Comparison of ENCODE assay signal across 8 mouse cellular contexts in the genomic region with DNA sequence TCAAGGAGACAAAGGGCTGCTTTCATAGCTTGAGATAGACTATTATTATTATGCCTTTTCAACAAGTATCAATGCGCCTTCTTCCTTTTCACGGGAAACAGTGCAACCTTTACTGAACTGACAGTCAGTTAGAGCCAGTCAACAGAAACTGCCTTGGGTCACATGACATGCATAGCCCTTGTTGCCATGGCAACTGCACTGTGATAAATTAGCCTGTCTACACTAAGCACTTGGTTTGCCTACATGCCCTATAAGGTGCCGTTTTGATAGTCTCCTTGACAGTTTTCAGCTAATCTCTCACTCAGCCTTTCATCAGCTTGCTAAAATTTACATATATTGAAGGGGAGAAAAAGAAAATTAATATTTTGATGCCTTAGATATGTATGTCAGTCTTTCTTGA.
DNase-seq lines count a peak whose midpoint lies in the region; ATAC-seq and TF ChIP-seq lines count a peak whose summit lies in the region.

No protein-coding gene starts in this region.

- intact Hi-C loops in heart, adult 2 months (cut with DNase I) = no loop called here

- peak; percentile 97 for ATAC-seq in hindbrain, embryonic 13.5 days (ENCODE audit: low FRiP score)
- ATAC-seq in midbrain, embryonic 16.5 days = peak; percentile 96

- no peaks in the 10 kb centered on the region for H3K27me3 ChIP-seq in hindbrain, embryonic 13.5 days
- H3K27me3 ChIP-seq in midbrain, embryonic 16.5 days (ENCODE audit: control insufficient read depth, insufficient read depth, low read depth, low read length) = no peaks in the 10 kb centered on the region
- H3K27me3 ChIP-seq in heart, adult 2 months (ENCODE audit: control insufficient read depth, insufficient read depth, low read length) = no peaks in the 10 kb centered on the region
- no peaks in the 10 kb centered on the region for H3K27me3 ChIP-seq in thymus, adult 2 months (ENCODE audit: control insufficient read depth, insufficient read depth, low read length)

- peak overlapping the region; percentile 58 for H3K27ac ChIP-seq in hindbrain, embryonic 13.5 days
- H3K27ac ChIP-seq in midbrain, embryonic 16.5 days (ENCODE audit: low read length) = peak overlapping the region; percentile 25; the same call in 1 of the 2 replicates
- no peak overlapping the region for H3K27ac ChIP-seq in heart, adult 2 months
- no peak overlapping the region for H3K27ac ChIP-seq in thymus, adult 2 months (ENCODE audit: control insufficient read depth, insufficient read depth, low read length)

- H3K9me3 ChIP-seq in hindbrain, embryonic 13.5 days = no peaks in the 10 kb centered on the region
- no peaks in the 10 kb centered on the region for H3K9me3 ChIP-seq in midbrain, embryonic 16.5 days (replicated peaks; ENCODE audit: control insufficient read depth, low read length, poor library complexity, severe bottlenecking)

- H3K79me2 ChIP-seq in heart, adult 2 months (replicated peaks; ENCODE audit: control insufficient read depth, insufficient read depth, low read length) = no peaks in the 10 kb centered on the region

- peak overlapping the region; percentile 29; the same call in 1 of the 2 replicates for H3K4me2 ChIP-seq in hindbrain, embryonic 13.5 days
- H3K4me2 ChIP-seq in midbrain, embryonic 16.5 days (ENCODE audit: low read length) = no peak overlapping the region

- no peak overlapping the region for H3K9ac ChIP-seq in hindbrain, embryonic 13.5 days
- H3K9ac ChIP-seq in midbrain, embryonic 16.5 days (ENCODE audit: low read depth, low read length) = no peak overlapping the region
- H3K9ac ChIP-seq in heart, adult 2 months (ENCODE audit: low read depth, low read length) = no peak overlapping the region

- TF ChIP-seq EP300 in heart, adult 2 months (IDR thresholded peaks at IDR 0.05; ENCODE audit: insufficient read depth, low read depth, low read length) = no peak

- no peak for TF ChIP-seq CTCF in heart, adult 2 months (IDR thresholded peaks at IDR 0.05)
- TF ChIP-seq CTCF in thymus, adult 2 months (IDR thresholded peaks at IDR 0.05; ENCODE audit: borderline replicate concordance, control insufficient read depth, extremely low read depth, insufficient read depth, low read length, poor library complexity) = no peak

- peaks cover 12% of the 10 kb centered on the region for H3K4me1 ChIP-seq in hindbrain, embryonic 13.5 days (replicated peaks)
- peaks cover 11% of the 10 kb centered on the region for H3K4me1 ChIP-seq in midbrain, embryonic 16.5 days (ENCODE audit: control insufficient read depth, insufficient read depth, low read length)
- no peaks in the 10 kb centered on the region for H3K4me1 ChIP-seq in heart, adult 2 months (ENCODE audit: control insufficient read depth, insufficient read depth, low read length)
- H3K4me1 ChIP-seq in thymus, adult 2 months (replicated peaks; ENCODE audit: control insufficient read depth, insufficient read depth, low read length) = no peaks in the 10 kb centered on the region

- no peak overlapping the region for H3K4me3 ChIP-seq in hindbrain, embryonic 13.5 days
- no peak overlapping the region for H3K4me3 ChIP-seq in midbrain, embryonic 16.5 days (ENCODE audit: low read depth, low read length)
- no peak overlapping the region for H3K4me3 ChIP-seq in heart, adult 2 months
- no peak overlapping the region for H3K4me3 ChIP-seq in thymus, adult 2 months (ENCODE audit: control insufficient read depth, insufficient read depth, low read length)

- no peaks in the 10 kb centered on the region for H3K36me3 ChIP-seq in hindbrain, embryonic 13.5 days
- H3K36me3 ChIP-seq in midbrain, embryonic 16.5 days (ENCODE audit: control insufficient read depth, insufficient read depth, low read length) = no peaks in the 10 kb centered on the region
- H3K36me3 ChIP-seq in heart, adult 2 months (ENCODE audit: control insufficient read depth, insufficient read depth, low read length) = no peaks in the 10 kb centered on the region
- H3K36me3 ChIP-seq in thymus, adult 2 months (ENCODE audit: control insufficient read depth, insufficient read depth, low read length) = no peaks in the 10 kb centered on the region

- WGBS in hindbrain, embryonic 13.5 days = 9% methylated on average over 3 of the region's 3 CpGs
- 14% methylated on average over 3 of the region's 3 CpGs for WGBS in midbrain, embryonic 16.5 days
- WGBS in heart, adult 2 months = 58% methylated on average over 3 of the region's 3 CpGs
- 61% methylated on average over 3 of the region's 3 CpGs for WGBS in thymus, adult 2 months

- TF ChIP-seq POLR2A in heart, adult 2 months (IDR thresholded peaks at IDR 0.05; ENCODE audit: insufficient read depth, low read depth, low read length) = no peak
- TF ChIP-seq POLR2A in thymus, adult 2 months (IDR thresholded peaks at IDR 0.05; ENCODE audit: control insufficient read depth, extremely low read depth, insufficient read depth, low read length, poor library complexity) = no peak

- peak; percentile 88 for DNase-seq in brain, adult 2 months (ENCODE audit: low read depth, low spot score)
- peak; percentile 6 to 30 for DNase-seq in cerebellum, postnatal 36 days
- no peak for DNase-seq in gastrocnemius, postnatal 4 days (ENCODE audit: low spot score in 2 of 2)
- DNase-seq in heart, adult 2 months = no peak
- no peak for DNase-seq in thymus, adult 2 months
- DNase-seq in c-Kit-positive CD71-positive TER-119-positive erythroid progenitor cells, embryonic 14.5 days (ENCODE audit: low spot score) = no peak

Comparison
In these comparisons a context has a peak if more than half of its experiments do, and no peak if none do; other contexts are left out.
1. DNase-seq: peak in brain, adult 2 months (single experiment) and cerebellum, postnatal 36 days (2 of 2); none in gastrocnemius, postnatal 4 days (0 of 2), heart, adult 2 months (0 of 2), thymus, adult 2 months (single experiment) and c-Kit-positive CD71-positive TER-119-positive erythroid progenitor cells, embryonic 14.5 days (single experiment).
2. H3K27ac ChIP-seq: peak in hindbrain, embryonic 13.5 days (single experiment) and midbrain, embryonic 16.5 days (single experiment); none in heart, adult 2 months (single experiment) and thymus, adult 2 months (single experiment).